Mouse (Mus musculus) gastrocnemius, adult 8-10 months (tissue): ENCODE results near the gene Enpp5. TPM values are rescaled to one million over a fixed set of nuclear protein-coding genes. Genes with fewer than 3 reads are reported as not detected.

Experiments
- DNase-seq, 2 experiments: peaks; one replicate each; pipeline ENCODE4 v3.0.0; 2022; ENCODE audit warnings: low spot score in 2 of 2
- total RNA-seq, 4 experiments: library from RNA; stranded (reverse); gene quantifications; 2 replicates each; pipeline ENCODE4 v1.2.4; 2022

The Enpp5 gene
- total RNA-seq, 4 experiments from 2014 or later: 7.7 to 9.6 (median 8.8) TPM

DNA sequence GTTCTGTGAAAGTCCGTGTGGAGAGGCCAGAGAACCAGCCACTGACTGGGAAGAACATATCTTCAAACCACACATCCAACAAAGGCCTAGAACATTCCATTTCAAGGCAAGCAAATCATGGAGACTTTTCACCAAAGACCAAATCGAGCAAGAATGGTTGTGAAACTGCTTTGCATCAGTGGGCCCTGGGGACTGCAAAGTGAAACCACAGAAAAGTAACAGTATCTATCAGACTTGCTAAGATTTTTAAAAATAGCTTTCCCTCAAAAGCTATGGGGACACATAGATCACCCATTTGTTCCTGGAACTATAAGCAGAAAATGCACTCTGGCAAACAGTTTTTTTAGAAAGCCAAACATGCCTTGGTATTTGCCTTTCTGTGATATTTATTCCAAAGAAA lies 12.3 kb downstream of the Enpp5 start:
- no peak for DNase-seq

DNA sequence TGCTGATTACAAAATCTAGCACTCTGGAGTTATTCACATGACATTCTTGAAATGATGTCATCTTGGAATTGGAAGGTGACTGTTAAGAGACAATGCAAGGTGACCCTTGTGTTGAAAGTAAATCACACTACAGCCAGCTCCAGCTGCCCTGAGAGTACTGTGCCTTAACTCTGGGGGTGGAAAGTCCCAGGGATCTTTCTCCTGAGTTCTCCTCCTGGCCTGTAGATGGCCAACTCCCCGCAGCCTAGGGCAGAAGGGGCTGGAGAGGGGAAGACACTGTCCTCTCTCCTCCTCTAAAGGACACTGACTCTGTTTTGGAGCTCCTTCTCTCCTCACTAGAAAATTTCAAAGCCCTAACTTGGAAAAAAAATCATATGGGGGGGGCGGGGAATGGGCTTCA lies 12.9 kb downstream of the Enpp5 start:
- no peak for DNase-seq

DNA sequence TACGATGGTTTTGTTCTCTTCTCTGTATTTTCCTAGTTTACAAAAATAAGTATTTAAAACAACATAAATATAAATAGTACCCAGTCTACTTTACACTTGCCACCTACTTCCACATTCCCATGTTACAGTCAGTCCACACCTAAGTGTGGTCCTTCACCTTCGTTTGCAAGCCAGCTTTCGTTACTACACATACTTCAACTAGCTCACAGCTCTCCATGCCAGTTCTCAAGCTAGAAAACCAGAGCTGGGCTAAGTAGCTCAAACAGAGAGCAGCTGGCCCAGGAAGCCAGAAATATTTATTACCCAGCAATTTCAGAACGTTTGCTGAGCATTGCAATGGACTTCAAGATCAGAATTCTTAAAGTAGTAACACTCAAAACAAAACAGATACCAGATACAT lies 21.9 kb downstream of the Enpp5 start:
- no peak for DNase-seq

DNA sequence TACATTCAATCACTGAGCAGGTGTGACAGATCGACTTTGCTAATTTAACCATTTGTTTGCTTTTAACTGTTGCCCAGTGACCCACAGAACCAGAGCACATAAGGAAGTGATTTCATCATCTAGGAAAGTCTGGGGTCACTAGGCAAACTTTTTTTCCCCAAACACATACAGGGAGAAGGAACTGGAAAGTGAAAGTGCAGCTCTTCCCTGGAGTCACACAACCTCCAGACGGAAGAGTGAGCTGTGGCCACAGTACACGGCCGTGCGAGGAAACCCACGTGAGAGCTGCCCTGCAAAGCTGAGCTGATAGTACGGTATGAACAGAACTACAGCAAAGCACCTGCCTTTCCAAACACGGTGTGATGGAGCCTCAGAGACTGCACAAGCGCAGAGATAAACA lies 22.3 kb downstream of the Enpp5 start:
- DNase-seq: no peak

DNA sequence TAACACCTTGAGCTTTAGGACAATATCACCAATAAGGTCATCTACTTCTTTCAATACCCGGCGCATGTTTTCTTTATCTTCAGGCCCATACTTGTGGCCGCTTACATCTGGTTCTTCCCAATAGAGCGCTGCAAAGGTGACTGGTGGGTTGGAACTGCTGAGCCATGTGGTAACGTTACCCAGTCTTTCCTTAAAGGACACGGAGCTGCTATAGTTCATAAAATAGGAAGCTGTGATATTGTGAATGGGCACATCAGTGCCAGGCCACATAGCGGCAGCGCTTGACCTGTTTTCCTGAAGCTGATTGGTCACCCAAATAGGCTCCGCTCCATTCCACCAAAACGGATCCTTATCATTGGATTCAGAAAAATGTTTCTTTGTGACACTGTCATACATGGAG lies 23.3 kb downstream of the Enpp5 start:
- DNase-seq: no peak

DNA sequence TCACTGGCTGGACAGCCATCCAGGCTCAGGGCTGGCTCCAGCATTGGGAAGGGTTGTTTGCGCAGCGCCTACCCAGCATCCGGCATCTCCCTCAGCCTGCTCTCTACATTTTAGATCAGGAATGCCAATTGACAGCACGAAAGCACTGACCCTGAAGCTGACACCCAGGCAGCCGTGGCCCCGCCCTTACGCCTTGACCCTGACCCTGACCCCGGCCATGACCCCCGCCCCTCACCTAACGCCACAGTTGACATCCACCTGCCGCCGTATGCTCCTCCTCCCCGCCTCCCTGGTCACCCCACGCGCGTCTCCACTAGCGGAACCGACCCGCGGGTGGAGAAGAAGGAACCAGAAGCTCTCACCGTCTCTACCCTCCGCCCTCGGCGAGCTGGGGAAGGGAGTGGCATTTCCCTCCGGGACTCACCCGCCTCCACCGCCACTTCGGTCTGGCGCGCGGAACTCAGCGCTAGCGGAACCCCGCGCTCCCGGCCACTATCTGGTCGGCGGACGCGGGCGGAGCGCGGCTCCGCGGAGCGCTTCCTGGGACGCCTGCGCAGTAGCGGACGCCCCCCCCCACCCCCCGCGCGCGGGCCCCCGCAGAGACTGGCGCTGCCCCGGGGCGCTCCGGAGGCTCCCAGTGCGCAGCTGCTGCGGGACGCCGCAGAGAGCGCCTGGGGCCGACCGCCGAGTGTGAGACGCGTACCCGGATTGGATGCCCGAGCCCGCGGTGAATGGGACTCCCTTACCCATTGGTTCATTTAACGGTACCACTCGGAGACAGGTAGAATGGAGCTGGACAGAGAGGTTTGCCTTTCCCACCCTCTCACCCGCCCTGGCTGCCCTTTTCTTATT lies 26.9 kb downstream of the Enpp5 start, which contains the start of gene Enpp4:
Gene Enpp4, minus strand, starts transcription at position 523 of the 852 bp plus-strand sequence.
- DNase-seq: peak; percentile 78 to 90

DNA sequence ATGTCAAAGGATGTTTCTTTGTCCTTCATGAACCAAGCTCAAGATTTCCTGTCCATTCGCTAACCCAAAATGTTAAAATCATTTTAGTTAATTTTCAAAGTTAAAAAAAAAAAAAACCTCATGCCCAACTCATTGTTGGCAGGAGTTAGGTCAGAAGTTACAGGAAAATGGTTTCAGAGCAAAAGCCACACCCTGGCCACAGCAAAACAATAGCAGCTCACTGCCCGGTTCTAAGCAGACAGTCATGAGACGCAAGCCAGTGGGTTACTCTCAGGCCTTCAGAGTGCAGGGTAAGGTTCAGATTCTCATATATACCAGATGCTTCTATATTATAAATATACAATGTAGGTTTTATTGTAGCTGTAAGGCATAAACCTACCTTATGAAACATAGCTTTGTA lies 29.7 kb downstream of the Enpp5 start:
- DNase-seq: no peak

DNA sequence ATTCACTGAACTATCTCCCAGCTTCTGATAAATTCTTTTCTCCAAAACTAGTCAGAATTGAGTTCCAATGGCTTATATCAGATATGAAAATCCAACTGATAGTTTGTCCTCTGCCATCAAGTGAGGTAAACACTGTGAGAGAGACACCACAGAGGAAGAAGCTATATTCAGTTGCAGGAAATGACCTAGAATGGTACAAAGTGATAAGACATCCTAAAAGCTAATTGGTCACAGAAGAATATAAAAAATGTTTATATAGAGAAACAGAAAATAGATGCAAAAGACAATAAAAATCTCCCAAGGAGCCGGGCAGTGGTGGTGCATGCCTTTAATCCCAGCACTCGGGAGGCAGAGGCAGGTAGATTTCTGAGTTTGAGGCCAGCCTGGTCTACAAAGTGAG lies 38.0 kb downstream of the Enpp5 start:
- DNase-seq: no peak

DNA sequence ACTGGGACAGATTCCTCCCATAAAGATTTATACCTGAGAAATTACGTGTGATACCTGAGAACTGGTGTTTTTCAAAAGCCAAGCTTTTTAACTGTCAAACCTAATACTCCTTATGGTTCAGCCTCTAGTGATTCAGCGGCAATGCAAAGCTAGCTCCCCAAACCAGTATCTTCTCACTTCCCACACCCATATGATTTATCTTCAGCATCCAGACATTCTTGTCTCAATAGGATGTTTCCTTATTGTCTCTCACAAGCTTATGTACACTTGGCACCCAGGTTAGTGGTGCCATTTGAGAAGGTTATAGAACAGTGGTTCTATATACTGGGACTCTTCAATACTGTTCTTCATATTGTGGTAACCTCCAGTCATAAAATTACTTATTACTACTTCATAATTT lies 39.1 kb downstream of the Enpp5 start:
- DNase-seq: no peak

DNA sequence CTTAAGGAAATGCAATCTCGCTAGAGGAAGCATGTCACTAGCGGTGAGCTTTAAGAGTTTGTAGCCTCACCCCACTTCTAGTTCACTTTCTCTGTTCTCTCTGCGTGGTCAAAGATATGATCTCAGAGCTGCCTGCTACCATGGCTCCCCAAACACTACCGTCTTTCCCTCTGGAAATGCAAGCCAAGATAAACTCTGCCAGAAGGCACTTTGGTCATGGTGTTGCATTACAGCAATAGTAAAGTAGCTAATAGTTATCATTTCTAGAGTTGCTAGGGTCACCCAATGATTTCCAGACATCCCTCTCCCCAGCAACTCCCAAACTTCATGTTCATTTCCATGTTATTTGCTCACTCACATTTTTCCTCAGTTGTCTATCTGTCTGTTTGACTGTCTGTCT lies 39.6 kb downstream of the Enpp5 start:
- DNase-seq: no peak

DNA sequence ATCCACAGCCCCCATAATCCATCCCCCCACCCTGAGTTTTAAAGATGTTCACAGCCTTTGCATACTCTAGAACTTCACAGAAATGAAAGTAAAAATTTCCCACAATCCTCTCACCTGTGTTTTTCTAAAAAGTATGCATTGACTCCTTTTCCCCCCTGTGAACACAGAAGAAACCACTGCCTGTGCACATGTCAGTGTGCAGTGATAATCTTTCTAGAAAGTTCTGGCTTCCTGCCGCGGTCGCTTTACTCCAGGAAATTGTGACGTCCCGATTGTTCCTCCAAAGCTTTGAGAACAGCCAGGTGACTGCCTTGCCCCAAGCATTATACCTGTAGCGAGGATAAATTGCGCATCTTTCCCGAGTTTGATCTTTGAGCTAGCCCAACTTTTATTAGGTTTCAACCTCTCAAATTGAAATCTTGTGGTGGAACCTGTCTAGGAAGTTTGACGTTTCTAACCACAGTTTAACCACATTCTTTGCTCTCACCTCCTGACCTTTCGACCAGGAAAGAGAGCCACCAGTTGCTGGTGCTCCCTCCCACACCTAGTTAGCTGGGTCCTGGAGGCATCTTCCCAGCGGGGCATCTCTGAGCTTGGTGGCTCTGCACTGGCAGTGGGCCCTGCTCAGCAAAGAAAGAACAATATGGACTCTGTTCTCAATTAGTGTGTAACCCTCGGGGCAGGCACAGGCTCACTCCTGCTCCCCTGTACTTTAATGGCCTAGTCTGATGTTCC lies 42.9 kb downstream of the Enpp5 start:
- no peak for DNase-seq

DNA sequence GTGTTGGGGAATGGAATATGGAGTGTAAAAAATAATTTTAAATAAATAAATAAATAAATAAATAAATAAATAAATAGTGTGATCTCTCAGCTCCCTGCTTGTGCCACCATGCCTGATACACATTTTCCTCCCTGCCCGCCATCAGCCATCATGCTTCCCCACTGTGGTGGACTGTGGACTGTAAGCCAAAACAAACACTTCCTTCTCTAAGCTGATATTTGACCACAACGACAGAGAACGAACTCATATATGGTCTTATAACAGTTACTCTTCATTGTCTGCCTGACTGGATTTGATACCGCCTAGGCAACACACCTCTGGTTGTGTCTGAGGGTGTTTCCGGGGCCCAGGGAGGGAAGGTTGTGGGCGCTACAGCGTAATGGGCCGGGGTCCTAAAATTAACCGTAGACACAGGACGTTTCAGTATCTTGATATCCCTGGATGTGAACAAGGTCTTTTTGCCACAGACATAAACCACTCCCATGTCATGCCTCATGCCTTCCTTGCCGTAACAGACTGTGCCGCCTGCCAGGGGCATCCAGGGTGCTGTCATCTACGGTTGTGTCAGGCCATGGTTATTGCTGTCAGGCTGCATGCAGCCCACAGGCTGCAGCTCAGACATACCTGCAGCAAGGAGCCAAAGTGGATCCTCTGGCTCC lies 50.6 kb downstream of the Enpp5 start:
- DNase-seq: no peak

DNA sequence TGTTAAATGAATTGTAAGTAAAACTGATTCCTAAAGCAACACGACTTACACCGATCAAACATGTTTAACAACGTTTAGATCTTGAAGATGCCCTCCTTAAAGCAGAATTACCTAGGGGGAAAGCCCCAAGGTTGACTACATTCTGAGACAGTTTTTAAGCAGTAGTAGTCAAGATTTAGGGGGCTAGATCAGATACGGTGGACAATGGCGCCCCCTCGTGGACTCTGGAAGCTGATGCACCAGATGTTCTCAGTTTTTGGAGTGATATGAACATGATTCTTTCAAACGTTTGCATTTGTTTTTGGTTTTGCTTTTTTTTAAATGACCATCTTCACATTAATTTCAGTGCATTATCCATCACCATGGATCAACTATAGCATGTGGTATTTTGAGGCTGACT lies 51.8 kb downstream of the Enpp5 start:
- DNase-seq: peak; percentile 26 to 28

DNA sequence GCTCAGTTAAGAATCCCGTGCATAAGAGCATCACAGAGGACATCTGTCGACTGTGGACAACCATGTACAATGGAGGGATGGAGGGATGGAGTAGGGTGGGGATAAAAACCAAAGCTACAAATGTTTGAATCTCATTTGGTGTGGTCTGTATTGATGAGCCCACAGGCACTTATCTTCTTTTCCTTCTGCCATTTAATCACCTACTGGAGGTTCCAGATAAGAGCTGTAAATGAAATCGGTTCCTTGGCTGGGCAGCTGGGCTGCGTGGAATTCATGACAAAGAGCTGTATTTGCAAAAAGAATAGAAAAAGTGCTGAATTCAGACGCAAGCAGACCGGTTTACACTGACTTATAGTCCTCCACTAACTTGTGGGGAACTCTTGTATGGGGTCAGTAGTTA lies 55.5 kb downstream of the Enpp5 start:
- no peak for DNase-seq

DNA sequence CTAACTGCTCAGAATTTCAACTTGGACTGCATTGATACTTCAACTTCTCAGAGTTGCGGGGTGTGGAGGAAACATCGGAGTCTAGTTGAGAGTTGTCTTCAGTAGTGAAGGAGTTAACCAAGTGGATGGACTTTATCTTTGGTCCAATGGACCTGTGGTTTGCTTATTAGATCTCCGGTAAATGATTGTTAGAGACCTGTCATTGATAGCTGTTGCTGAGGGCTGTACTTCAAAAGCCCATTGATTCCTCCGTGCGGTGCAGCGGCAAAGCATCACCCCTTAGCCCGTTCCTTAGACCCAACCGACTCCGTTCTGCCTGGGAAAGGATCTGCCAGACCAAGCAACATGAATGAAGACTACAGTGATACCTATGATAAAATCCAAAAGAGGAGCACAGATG lies 55.9 kb downstream of the Enpp5 start:
- no peak for DNase-seq

DNA sequence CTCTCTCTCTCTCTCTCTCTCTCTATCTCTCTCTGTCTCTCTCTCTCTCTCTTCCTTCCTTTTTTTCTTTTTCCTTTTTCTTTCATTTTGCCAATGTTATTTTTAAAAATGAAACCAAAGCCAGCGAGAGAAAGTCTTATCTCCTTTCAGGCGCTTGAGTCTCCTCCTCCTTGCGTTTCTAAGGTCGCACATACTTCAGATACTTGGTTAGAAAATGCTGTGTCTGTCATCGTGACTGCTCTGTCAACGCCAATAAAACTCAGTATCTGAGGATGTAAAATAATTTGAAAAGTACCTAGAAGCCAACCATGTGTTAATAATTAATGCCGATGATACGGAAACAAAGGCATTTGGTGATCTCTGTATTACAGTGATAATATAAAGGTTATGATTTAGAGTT lies 57.4 kb downstream of the Enpp5 start:
- DNase-seq: no peak

Other genes starting within 250 kb of the Enpp5 start
- gene Enpp4, start 27.0 kb downstream of the Enpp5 start, total RNA-seq: 10 to 100 TPM; 40.0 to 47.4 (median 44.2) TPM
- gene Clic5, start 109.8 kb downstream of the Enpp5 start, total RNA-seq: 100 to 1,000 TPM; 113 to 139 (median 130) TPM